Mouse (Mus musculus): ENCODE data around the gene Muc4. TPM values are rescaled to one million over a fixed set of nuclear protein-coding genes. Genes with fewer than 3 reads are reported as not detected.

Muc4 gene
- total RNA-seq (2014; fragmentation: Nextera tagmentation) = not detected in 2 replicates
- total RNA-seq (2017) = not detected in 2 replicates

GRCm38 (mm10) chr16:32735586-32735985, at the start of gene Muc4:
Gene Muc4 (plus strand): TSS chr16:32735886.
- ATAC-seq (replicated peaks; ENCODE audit: poor library complexity, severe bottlenecking) = no peak

- ATAC-seq (replicated peaks; ENCODE audit: poor library complexity, severe bottlenecking) = no peak
These were observed 49.7 kb upstream of the Muc4 start for GRCm38 (mm10) chr16:32685998-32686397.

GRCm38 (mm10) chr16:32687221-32687620, 48.5 kb upstream of the Muc4 start:
- ATAC-seq (replicated peaks; ENCODE audit: poor library complexity, severe bottlenecking) = no peak

- peak; percentile 63 for ATAC-seq (replicated peaks; ENCODE audit: poor library complexity, severe bottlenecking)
These were observed 46.9 kb upstream of the Muc4 start for GRCm38 (mm10) chr16:32688770-32689169.

GRCm38 (mm10) chr16:32689501-32689900, 46.2 kb upstream of the Muc4 start:
- ATAC-seq (replicated peaks; ENCODE audit: poor library complexity, severe bottlenecking) = peak; percentile 52; the same call in 1 of the 2 replicates

GRCm38 (mm10) chr16:32696841-32697464, 38.7 kb upstream of the Muc4 start:
- ATAC-seq (replicated peaks; ENCODE audit: poor library complexity, severe bottlenecking) = no peak

GRCm38 (mm10) chr16:32697665-32698446, 37.8 kb upstream of the Muc4 start:
- ATAC-seq (replicated peaks; ENCODE audit: poor library complexity, severe bottlenecking) = 0 out of 2 replicates have a peak, but pooled peaks have one; percentile 26

- peak; percentile 87 for ATAC-seq (replicated peaks; ENCODE audit: poor library complexity, severe bottlenecking)
These were observed 37.1 kb upstream of the Muc4 start for GRCm38 (mm10) chr16:32698550-32698949.

- ATAC-seq (replicated peaks; ENCODE audit: poor library complexity, severe bottlenecking) = no peak
These were observed 32.3 kb upstream of the Muc4 start for GRCm38 (mm10) chr16:32703312-32703912.

GRCm38 (mm10) chr16:32705606-32706005, 30.1 kb upstream of the Muc4 start:
- ATAC-seq (replicated peaks; ENCODE audit: poor library complexity, severe bottlenecking) = no peak

GRCm38 (mm10) chr16:32707111-32707823, 28.4 kb upstream of the Muc4 start:
- ATAC-seq (replicated peaks; ENCODE audit: poor library complexity, severe bottlenecking) = no peak; the same call in 1 of the 2 replicates

- ATAC-seq (replicated peaks; ENCODE audit: poor library complexity, severe bottlenecking) = no peak
These were observed 27.7 kb upstream of the Muc4 start for GRCm38 (mm10) chr16:32707824-32708456.

- ATAC-seq (replicated peaks; ENCODE audit: poor library complexity, severe bottlenecking) = no peak
These were observed 27.1 kb upstream of the Muc4 start for GRCm38 (mm10) chr16:32708457-32709033.

- no peak for ATAC-seq (replicated peaks; ENCODE audit: poor library complexity, severe bottlenecking)
These were observed 26.6 kb upstream of the Muc4 start for GRCm38 (mm10) chr16:32709116-32709515.

GRCm38 (mm10) chr16:32710426-32711070, 25.1 kb upstream of the Muc4 start:
- no peak for ATAC-seq (replicated peaks; ENCODE audit: poor library complexity, severe bottlenecking)

GRCm38 (mm10) chr16:32712202-32712601, 23.5 kb upstream of the Muc4 start:
- no peak for ATAC-seq (replicated peaks; ENCODE audit: poor library complexity, severe bottlenecking)

- ATAC-seq (replicated peaks; ENCODE audit: poor library complexity, severe bottlenecking) = no peak
These were observed 22.1 kb upstream of the Muc4 start for GRCm38 (mm10) chr16:32713556-32713955.

- peak; percentile 56 for ATAC-seq (replicated peaks; ENCODE audit: poor library complexity, severe bottlenecking)
These were observed 20.3 kb upstream of the Muc4 start for GRCm38 (mm10) chr16:32715364-32715763.

- ATAC-seq (replicated peaks; ENCODE audit: poor library complexity, severe bottlenecking) = no peak
These were observed 12.5 kb upstream of the Muc4 start for GRCm38 (mm10) chr16:32723163-32723562.

All from granulocyte monocyte progenitor cell, adult 5-6 weeks (primary cell).